Mouse (Mus musculus) WW6 (cell line): ENCODE results near the gene Scgb2b20.
"Not testable (repeated sequence)": the region's sequence is repeated elsewhere in the genome, so short reads cannot be mapped to it uniquely, and the experiment has no call there.

Experiments
- DNase-seq: peaks from one replicate; pipeline ENCODE4 v3.0.0-alpha.2; 2013; ENCODE audit warnings: low read depth, low spot score

The Scgb2b20 gene

DNA sequence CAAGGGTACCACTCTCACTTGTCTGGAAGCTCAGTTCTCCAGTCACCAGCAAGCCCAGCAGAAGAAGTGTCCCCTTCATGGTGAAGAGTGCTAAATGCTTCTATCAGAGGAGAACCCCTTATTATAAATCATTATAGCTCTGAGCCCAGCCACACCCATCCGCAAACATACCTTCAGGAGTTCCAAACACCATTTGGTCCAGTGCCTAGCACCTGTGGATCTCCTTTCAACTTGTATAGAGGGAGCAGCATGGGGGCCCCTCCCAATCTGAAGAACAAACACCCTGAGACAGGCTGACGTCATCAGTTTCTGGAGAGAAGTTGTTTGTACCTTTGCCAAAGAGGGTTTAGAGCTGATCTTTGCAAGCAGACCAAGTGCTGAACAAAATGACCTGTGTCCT, at the start of gene Scgb2b20:
Gene Scgb2b20, minus strand, starts transcription at position 101 of the 400 bp plus-strand sequence.
- DNase-seq: not testable (repeated sequence)

DNA sequence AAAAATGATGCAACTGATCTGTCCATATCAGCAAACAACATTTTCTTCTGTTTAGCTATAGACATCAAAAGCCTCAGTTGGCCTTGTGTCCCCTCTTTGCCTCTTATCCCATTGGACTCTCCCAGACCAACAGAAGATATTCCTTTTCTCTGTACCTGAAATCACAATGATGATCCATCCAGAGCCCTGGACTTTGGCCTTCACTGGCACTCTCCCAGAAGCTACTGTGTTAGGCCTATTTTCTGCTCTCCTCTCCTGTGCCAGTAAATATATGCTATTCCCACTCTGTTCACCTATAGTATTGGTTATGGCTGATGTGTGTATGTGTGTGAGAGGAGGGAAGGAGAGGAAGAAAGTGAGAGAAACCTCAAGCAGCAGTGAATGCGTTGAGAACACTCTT, 43.6 kb upstream of the Scgb2b20 start:
- DNase-seq: not testable (repeated sequence)

DNA sequence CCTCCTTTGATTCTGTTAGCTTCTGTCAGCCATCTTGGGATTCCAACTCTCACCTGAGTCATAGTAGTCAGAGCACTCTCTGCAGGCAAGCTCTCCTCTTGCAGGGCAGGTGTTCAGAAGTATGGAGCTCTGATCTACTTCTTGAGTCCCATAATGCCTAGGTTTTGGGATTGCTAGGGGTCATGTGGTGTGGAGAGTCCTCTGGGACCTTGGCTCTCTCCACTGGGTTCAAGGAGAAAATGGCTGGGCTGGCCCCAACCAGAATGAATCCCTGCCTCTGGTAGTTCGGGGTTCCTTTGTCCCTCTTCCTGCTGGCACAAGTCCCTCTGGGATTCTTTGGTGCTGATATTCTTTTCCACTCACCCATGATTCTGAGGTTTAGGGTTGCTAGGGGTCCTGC, 35.5 kb upstream of the Scgb2b20 start:
- no peak for DNase-seq

DNA sequence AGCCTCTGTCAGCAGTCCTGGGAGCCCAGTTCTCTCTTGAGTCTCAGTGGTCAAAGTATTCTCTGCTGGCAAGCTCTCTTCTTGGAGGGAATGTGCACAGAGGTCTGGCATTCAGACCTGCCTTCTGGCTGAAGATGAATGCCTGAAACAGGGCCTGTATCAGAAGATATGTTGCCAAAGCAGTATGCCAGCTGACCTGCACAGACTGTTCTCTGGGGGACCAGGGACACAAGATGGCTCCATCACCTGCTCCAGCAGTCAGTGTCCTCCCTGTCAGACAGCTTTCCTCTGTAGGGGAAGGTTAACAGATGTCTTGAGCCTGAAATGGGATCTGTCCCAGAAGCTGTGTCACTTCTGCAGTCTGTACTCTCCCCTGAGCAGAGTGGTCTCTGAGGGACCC, 33.6 kb upstream of the Scgb2b20 start:
- DNase-seq: not testable (repeated sequence)

DNA sequence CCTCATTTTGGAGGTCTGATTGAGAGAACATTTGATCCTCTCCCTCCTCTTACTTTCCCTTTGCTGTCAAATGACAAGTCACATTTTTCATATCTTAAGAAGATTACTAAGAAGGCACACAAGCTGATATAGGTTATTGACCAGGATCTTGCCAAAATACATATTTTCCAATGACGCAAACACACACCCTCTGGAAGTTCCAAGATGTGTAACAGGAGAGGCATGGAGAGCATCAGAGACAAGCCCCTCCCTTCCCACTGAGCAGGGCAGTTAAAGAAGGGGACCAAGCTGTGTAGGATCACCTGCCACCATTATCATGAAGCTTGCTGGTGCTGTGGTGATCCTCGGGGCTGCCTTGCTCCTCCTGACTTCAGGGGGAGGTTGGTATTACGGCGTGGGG, 6.8 kb upstream of the Scgb2b20 start, which contains the start of gene Scgb1b20:
Gene Scgb1b20, plus strand, starts transcription at position 301 of the 400 bp plus-strand sequence.
- not testable (repeated sequence) for DNase-seq
